Mouse (Mus musculus) regulatory T cell (primary cell): ENCODE data around the gene Cd207.
"Not testable (repeated sequence)": the region's sequence is repeated elsewhere in the genome, so short reads cannot be mapped to it uniquely, and the experiment has no call there.

Experiments
- in situ Hi-C: fragments of 300-600 bp; cut with MboI, MseI; formaldehyde crosslinking; loops from one replicate; pipeline ENCODE4 v1.15.1; 2025; ENCODE audit warnings: high pct_unique_total_duplicates

The Cd207 gene

GRCm38 (mm10) chr6:83699971-83700370 lies 22.3 kb upstream of the Cd207 start:
- in situ Hi-C loops, result loop anchor here (10.0 kb wide), 1 partner anchor 885 kb away; no protein-coding TSS in a partner anchor

- in situ Hi-C loops, result no loop called here
Measured at GRCm38 (mm10) chr6:83697932-83698331, 20.3 kb upstream of the Cd207 start.

GRCm38 (mm10) chr6:83696684-83697083 lies 19.0 kb upstream of the Cd207 start:
- in situ Hi-C loops, result no loop called here

GRCm38 (mm10) chr6:83695731-83696130 lies 18.1 kb upstream of the Cd207 start:
- in situ Hi-C loops, result no loop called here

- in situ Hi-C loops, result no loop called here
Measured at GRCm38 (mm10) chr6:83693835-83694234, 16.2 kb upstream of the Cd207 start.

GRCm38 (mm10) chr6:83692962-83693361 lies 15.3 kb upstream of the Cd207 start:
- in situ Hi-C loops, result no loop called here

- in situ Hi-C loops, result no loop called here
Measured at GRCm38 (mm10) chr6:83690936-83691335, 13.3 kb upstream of the Cd207 start.

- in situ Hi-C loops, result no loop called here
Measured at GRCm38 (mm10) chr6:83690277-83690676, 12.6 kb upstream of the Cd207 start.

GRCm38 (mm10) chr6:83689374-83689773 lies 11.7 kb upstream of the Cd207 start:
- in situ Hi-C loops, result loop anchor here (5.0 kb wide), 1 partner anchor 53 kb away; the partner anchor contains the start of gene Atp6v1b1

- in situ Hi-C loops, result loop anchor here (5.0 kb wide), 2 partner anchors 81 to 321 kb away; no protein-coding TSS in a partner anchor
Measured at GRCm38 (mm10) chr6:83673395-83673794, 4.3 kb downstream of the Cd207 start.

GRCm38 (mm10) chr6:83665009-83665408 lies 12.6 kb downstream of the Cd207 start:
- in situ Hi-C loops, result no loop called here

GRCm38 (mm10) chr6:83660821-83661220 lies 16.8 kb downstream of the Cd207 start:
- in situ Hi-C loops, result no loop called here

GRCm38 (mm10) chr6:83656087-83656486 lies 21.6 kb downstream of the Cd207 start, which contains the start of gene Clec4f:
Clec4f (minus strand) TSS chr6:83656187.
- in situ Hi-C loops, result no loop called here

GRCm38 (mm10) chr6:83646715-83647114 lies 30.9 kb downstream of the Cd207 start:
- in situ Hi-C loops, result no loop called here

GRCm38 (mm10) chr6:83635329-83635728 lies 42.3 kb downstream of the Cd207 start:
- in situ Hi-C loops, result no loop called here

GRCm38 (mm10) chr6:83634631-83635030 lies 43.0 kb downstream of the Cd207 start:
- in situ Hi-C loops, result not testable (repeated sequence)

- in situ Hi-C loops, result not testable (repeated sequence)
Measured at GRCm38 (mm10) chr6:83634106-83634505, 43.6 kb downstream of the Cd207 start.

- in situ Hi-C loops, result no loop called here
Measured at GRCm38 (mm10) chr6:83631815-83632214, 45.8 kb downstream of the Cd207 start.

GRCm38 (mm10) chr6:83626781-83627180 lies 50.9 kb downstream of the Cd207 start:
- in situ Hi-C loops, result no loop called here
